Mouse (Mus musculus): ENCODE results near the gene Smco3. TPM values are rescaled to one million over a fixed set of nuclear protein-coding genes. Genes with fewer than 3 reads are reported as not detected.
A peak's percentile ranks its signal among the peaks of the same experiment; 100 is the strongest.
"Not testable (repeated sequence)": the region's sequence is repeated elsewhere in the genome, so short reads cannot be mapped to it uniquely, and the experiment has no call there.

The Smco3 gene
- polyA plus RNA-seq (2016; fragmentation: Nextera tagmentation; extraction: Ambion mirVana), result not detected in 2 replicates

DNA sequence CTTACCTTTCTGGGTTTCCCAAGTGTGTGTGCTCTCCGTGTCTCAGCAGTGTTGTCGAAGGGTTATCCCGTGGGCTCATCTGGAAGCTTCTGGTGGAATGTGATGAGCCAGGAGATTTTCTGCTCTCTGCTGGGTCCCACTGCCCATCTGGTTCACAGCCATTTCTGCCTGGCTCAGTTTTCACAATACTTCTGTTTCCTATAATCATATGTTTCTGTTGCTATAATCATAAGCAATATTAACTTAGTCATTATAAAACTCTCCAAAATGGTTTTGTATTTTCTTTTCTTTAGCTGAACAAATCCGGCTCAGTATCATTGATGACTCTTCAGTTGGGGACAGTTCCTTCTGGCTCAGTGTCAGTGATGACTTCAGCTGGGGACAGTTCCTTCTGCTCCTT lies at the start of gene Smco3:
Gene Smco3, minus strand, starts transcription at position 101 of the 400 bp plus-strand sequence.
- Histone ChIP-seq H3K27me3 (replicated peaks; ENCODE audit: low read depth, poor library complexity, severe bottlenecking) (no peaks in the 10 kb centered on the region), H3K9me3 (no peaks in the 10 kb centered on the region), H3K27ac (replicated peaks) (no peak within 1 kb of the TSS), H3K4me3 (no peak within 1 kb of the TSS), H3K36me3 (replicated peaks) (no peaks in the 10 kb centered on the region), H3K4me1 (no peaks in the 10 kb centered on the region)
- DNase-seq (ENCODE audit: low spot score), result no peak
- WGBS, result 53% methylated on average over 4 of the region's 4 CpGs

DNA sequence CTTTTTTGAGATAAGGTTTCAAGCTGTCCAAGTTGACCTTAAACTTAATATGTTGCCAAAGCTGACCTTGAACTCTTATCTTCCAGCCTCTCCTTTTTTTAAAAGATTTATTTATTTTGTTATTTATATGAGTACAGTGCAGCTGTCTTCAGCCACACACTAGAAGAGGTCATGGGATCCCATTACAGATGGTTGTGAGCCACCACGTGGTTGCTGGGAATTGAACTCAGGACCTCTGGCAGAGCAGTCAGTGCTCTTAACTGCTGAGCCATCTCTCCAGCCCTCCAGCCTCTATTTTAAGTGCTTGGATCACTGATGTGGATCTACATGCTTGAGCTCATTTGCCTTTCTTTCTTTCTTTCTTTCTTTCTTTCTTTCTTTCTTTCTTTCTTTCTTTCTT lies 49.5 kb upstream of the Smco3 start:
- H3K27ac ChIP-seq (replicated peaks); DNase-seq (ENCODE audit: low spot score); H3K36me3 ChIP-seq (replicated peaks); H3K4me1 ChIP-seq; H3K27me3 ChIP-seq (replicated peaks; ENCODE audit: low read depth, poor library complexity, severe bottlenecking); H3K9me3 ChIP-seq; H3K4me3 ChIP-seq: not testable (repeated sequence)
- 54% methylated on average over 1 of the region's 1 CpGs for WGBS

DNA sequence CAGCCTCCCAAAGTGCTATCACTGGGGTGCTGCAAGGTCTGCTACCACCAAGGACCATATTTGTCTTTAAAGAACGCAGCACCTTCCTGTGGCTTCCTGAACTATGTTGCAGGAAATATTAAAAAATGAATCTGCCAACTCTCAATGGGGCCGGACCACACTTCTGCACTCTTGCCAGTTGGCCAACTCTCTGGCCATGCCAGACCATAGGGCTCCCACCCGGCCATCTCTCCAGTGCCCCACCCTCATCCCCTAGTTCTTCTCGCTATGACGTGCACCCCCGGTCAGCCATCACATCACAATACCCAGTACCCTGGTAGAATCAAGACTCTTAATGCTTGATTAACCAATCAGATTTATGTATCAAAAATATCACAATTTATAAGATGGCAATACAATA lies 48.7 kb upstream of the Smco3 start:
- H3K4me1 ChIP-seq, result peaks cover 9% of the 10 kb centered on the region; the same call in 1 of the 2 replicates
- no peaks in the 10 kb centered on the region for H3K27me3 ChIP-seq (replicated peaks; ENCODE audit: low read depth, poor library complexity, severe bottlenecking)
- 90% methylated on average over 6 of the region's 6 CpGs for WGBS
- H3K27ac ChIP-seq (replicated peaks), result no peak overlapping the region
- no peaks in the 10 kb centered on the region for H3K36me3 ChIP-seq (replicated peaks)
- no peaks in the 10 kb centered on the region for H3K9me3 ChIP-seq
- no peak overlapping the region for H3K4me3 ChIP-seq
- DNase-seq (ENCODE audit: low spot score), result no peak

DNA sequence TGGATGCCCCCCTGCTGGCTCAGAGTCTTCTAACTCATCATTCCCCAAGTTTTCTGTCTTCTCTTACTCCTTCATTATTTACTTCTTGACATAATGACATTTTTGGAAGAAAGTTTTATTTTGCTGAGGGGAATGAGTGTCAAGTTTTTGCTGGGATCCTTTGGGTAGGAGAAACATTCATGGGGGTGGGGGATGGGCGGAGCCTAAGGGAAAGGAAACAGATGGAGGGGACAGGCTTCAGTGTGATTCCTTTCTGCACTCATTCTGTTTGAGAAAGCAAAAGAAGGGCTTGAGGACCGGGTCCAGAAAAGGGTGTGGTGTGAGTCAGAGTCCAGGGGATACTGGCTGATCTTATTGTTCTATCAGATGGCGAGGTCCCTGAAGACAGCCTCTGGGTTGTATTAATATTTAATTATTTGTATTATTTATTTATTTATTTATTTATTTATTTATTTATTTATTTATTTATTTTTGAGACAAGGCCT lies 48.2 kb upstream of the Smco3 start:
- no peak for DNase-seq (ENCODE audit: low spot score)
- Histone ChIP-seq H3K27me3 (replicated peaks; ENCODE audit: low read depth, poor library complexity, severe bottlenecking) (no peaks in the 10 kb centered on the region), H3K4me3 (no peak overlapping the region), H3K36me3 (replicated peaks) (no peaks in the 10 kb centered on the region), H3K4me1 (peaks cover 9% of the 10 kb centered on the region; the same call in 1 of the 2 replicates), H3K27ac (replicated peaks) (no peak overlapping the region), H3K9me3 (no peaks in the 10 kb centered on the region)
- 85% methylated on average over 3 of the region's 3 CpGs for WGBS

DNA sequence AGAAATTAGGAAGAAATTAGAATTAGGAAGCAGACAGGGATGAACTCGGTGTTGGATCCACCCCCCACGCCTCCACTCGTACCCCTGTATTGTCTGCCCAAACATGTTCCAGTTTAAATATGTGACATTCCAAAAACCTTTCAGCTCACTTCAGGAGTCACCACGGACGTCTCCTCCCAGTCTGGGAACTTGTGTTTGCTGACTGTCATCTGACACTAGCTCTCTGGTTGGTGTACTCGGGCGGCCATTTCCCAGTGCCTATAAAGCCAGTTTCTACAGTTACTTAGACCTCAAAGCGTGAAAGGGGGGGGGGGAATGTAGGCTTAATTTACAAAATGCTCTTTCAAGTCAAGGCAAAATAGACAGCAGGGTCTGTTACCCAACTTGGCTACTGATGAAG lies 46.4 kb upstream of the Smco3 start:
- no peaks in the 10 kb centered on the region for H3K27me3 ChIP-seq (replicated peaks; ENCODE audit: low read depth, poor library complexity, severe bottlenecking)

DNA sequence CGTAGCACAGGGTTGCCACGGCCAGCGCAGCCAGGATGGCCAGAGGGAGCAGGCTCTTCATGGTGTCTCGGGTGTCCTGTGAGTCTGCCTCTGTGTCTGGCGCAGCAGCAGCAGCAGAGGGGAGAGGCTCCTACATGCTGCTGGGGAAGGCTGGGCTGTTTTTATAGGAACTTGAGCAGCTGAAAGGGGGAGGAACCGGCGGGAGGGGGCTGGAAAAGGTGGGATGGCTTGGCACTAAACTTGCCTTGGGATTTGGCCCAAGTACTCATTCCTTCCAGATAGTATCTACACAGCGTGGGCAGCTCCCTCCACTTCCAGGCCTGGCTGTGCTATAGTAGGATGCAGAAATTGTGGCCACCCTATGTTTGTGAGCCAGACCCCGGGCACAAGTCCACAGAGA lies 40.4 kb upstream of the Smco3 start, which contains the start of gene Mgp:
Gene Mgp, minus strand, starts transcription at position 154 of the 400 bp plus-strand sequence.
- peak; percentile 55 for DNase-seq (ENCODE audit: low spot score)
- H3K4me3 ChIP-seq, result 0 out of 2 replicates have a peak within 1 kb of the TSS, but pooled peaks have one; percentile 30
- 35% methylated on average over 9 of the region's 9 CpGs for WGBS
- H3K9me3 ChIP-seq, result no peaks in the 10 kb centered on the region
- H3K27ac ChIP-seq (replicated peaks), result peak within 1 kb of the TSS; percentile 51
- peaks cover 7% of the 10 kb centered on the region for H3K4me1 ChIP-seq
- H3K36me3 ChIP-seq (replicated peaks), result no peaks in the 10 kb centered on the region
- no peaks in the 10 kb centered on the region for H3K27me3 ChIP-seq (replicated peaks; ENCODE audit: low read depth, poor library complexity, severe bottlenecking)

More for the DNA sequence above, 46.4 kb upstream of the Smco3 start:
- H3K27ac ChIP-seq (replicated peaks), result no peak overlapping the region
- no peaks in the 10 kb centered on the region for H3K36me3 ChIP-seq (replicated peaks)
- H3K9me3 ChIP-seq, result no peaks in the 10 kb centered on the region
- WGBS, result 62% methylated on average over 8 of the region's 8 CpGs
- H3K4me1 ChIP-seq, result peaks cover 9% of the 10 kb centered on the region; the same call in 1 of the 2 replicates
- DNase-seq (ENCODE audit: low spot score), result peak; percentile 18
- H3K4me3 ChIP-seq, result no peak overlapping the region

DNA sequence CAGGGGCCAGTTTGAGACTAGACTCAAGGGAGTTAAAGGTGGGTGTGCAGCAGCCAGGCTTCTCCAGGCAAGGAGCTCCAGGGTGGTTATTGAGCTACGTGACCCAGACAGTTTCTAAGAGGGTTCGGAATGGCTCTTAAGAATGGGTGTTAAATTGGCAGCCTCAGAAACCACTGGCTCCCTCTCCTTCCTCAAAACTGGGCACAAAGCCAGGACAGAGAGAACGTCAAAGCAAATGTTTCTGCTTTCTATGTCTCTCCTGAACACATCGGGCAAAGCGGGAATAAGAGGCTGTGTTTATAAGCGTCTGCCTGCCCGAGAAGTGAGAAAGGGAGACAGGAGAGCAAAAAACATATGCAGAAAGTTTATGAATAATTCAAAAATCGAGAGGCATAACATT lies 39.3 kb upstream of the Smco3 start:
- DNase-seq (ENCODE audit: low spot score), result no peak
- no peak overlapping the region for H3K4me3 ChIP-seq
- H3K9me3 ChIP-seq, result no peaks in the 10 kb centered on the region
- WGBS, result 82% methylated on average over 8 of the region's 8 CpGs
- H3K27ac ChIP-seq (replicated peaks), result no peak overlapping the region
- no peaks in the 10 kb centered on the region for H3K27me3 ChIP-seq (replicated peaks; ENCODE audit: low read depth, poor library complexity, severe bottlenecking)
- H3K36me3 ChIP-seq (replicated peaks), result no peaks in the 10 kb centered on the region
- H3K4me1 ChIP-seq, result peaks cover 7% of the 10 kb centered on the region

DNA sequence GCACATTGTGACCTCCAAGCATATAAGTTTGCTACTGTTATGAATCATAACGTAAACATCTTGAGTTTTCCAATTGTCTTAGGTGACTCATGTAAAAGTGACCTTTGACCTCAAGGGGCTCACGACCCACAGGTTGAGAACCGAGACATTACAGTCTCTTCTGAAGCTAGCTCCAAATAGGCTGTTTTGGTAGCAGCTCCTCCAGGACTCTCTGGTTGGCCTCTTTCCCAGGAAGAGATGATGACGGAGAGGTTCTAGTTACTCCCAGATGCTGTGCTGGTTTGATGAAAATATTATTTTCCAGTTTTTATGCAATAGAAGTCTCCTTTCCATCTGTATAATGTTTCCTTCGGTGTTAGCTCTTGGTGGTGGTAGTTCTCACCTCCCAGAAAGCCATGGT lies 33.7 kb upstream of the Smco3 start:
- Histone ChIP-seq H3K9me3 (no peaks in the 10 kb centered on the region), H3K27me3 (replicated peaks; ENCODE audit: low read depth, poor library complexity, severe bottlenecking) (no peaks in the 10 kb centered on the region)

DNA sequence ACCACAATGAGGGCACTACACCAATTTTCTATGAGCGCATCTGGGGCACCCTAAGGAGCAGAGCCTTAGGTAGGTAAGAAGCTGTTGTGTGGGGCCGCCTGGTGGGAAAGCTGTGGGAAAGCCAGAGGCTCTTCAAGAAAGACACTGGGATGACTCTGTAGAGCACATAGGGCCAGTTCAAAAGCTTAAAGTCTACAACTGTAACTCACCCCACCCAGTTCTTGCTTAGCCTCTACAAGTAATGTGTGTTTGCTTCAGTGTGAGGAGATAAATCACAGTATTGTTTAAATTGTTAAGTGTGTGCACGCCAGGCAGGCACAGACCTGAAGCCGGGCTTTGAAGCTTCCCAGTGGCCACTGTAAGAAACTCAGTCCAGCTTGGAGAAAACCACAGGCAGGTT lies 30.9 kb upstream of the Smco3 start:
- 83% methylated on average over 4 of the region's 4 CpGs for WGBS
- DNase-seq (ENCODE audit: low spot score), result no peak
- H3K4me1 ChIP-seq, result no peaks in the 10 kb centered on the region
- H3K27ac ChIP-seq (replicated peaks), result no peak overlapping the region
- no peak overlapping the region for H3K4me3 ChIP-seq
- H3K27me3 ChIP-seq (replicated peaks; ENCODE audit: low read depth, poor library complexity, severe bottlenecking), result no peaks in the 10 kb centered on the region
- H3K36me3 ChIP-seq (replicated peaks), result no peaks in the 10 kb centered on the region
- no peaks in the 10 kb centered on the region for H3K9me3 ChIP-seq

More for the DNA sequence above, 33.7 kb upstream of the Smco3 start:
- WGBS, result 84% methylated on average over 5 of the region's 5 CpGs
- no peaks in the 10 kb centered on the region for H3K36me3 ChIP-seq (replicated peaks)
- H3K4me1 ChIP-seq, result no peaks in the 10 kb centered on the region
- no peak overlapping the region for H3K4me3 ChIP-seq
- H3K27ac ChIP-seq (replicated peaks), result no peak overlapping the region
- DNase-seq (ENCODE audit: low spot score), result no peak

DNA sequence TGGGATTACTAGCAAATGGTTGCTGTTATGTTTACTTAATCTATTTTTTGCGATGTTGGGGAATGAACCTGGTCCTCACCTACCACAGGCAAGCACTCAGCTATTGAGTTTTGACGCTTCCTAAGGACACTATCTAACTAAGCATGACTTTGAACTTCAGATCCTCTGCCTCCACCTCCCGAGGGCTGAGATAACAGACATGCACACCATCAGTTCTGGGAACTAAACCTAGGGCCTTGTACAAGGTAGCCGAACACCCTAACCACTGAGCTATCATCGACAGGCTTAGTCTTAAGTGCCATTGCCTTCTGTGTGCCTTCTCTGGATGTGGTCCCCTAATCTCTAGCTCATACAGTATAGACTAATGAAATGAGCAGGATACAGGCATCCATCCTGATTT lies 30.1 kb upstream of the Smco3 start:
- no peak overlapping the region for H3K27ac ChIP-seq (replicated peaks)
- WGBS, result 92% methylated on average over 5 of the region's 5 CpGs
- no peaks in the 10 kb centered on the region for H3K27me3 ChIP-seq (replicated peaks; ENCODE audit: low read depth, poor library complexity, severe bottlenecking)
- DNase-seq (ENCODE audit: low spot score), result no peak
- H3K9me3 ChIP-seq, result no peaks in the 10 kb centered on the region
- no peak overlapping the region for H3K4me3 ChIP-seq
- no peaks in the 10 kb centered on the region for H3K4me1 ChIP-seq
- no peaks in the 10 kb centered on the region for H3K36me3 ChIP-seq (replicated peaks)

DNA sequence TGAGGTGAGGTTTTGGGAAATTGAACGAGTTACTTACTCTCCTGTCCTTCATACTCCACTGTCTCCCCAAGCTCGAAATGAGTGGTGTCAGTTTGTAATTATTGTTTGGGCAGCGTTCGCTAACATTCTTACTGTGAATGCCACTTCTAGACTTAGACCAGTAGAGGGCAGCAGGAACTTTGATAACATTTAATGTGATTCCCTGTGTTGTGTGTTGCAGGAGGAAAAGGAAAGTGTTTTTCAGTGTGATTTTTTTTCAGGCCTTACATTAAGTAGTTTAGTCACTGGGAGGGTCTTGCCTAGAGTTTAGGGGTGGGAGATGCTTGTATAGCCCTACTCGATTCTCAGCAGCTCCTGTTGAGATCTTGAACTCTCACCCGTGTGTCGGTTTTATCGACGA lies 25.8 kb upstream of the Smco3 start:
- Histone ChIP-seq H3K27me3 (replicated peaks; ENCODE audit: low read depth, poor library complexity, severe bottlenecking) (no peaks in the 10 kb centered on the region), H3K36me3 (replicated peaks) (no peaks in the 10 kb centered on the region), H3K4me1 (peaks cover 19% of the 10 kb centered on the region), H3K9me3 (no peaks in the 10 kb centered on the region), H3K27ac (replicated peaks) (no peak overlapping the region; the same call in 1 of the 2 replicates), H3K4me3 (no peak overlapping the region)
- WGBS, result 52% methylated on average over 9 of the region's 9 CpGs
- no peak for DNase-seq (ENCODE audit: low spot score)

DNA sequence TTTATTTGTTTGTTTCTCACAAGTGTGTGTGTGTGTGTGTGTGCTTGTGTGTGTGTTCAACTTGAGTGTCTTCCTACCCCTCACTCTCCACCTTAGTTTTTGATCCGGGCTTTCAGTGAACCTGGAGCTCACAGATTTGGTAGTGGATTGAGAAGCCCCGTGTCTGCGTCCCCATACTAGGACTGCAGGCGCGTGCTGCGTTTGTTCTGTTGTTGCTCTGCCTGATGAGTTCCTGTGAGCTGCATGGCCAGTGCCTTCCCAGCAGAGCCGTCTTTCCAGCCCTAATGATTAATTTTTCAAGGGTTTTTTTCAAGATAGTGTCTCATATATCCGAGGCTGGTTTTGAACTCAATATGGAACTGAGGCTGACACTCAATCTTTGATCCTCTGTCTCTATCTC lies 23.2 kb upstream of the Smco3 start:
- DNase-seq (ENCODE audit: low spot score), result no peak
- 75% methylated on average over 8 of the region's 8 CpGs for WGBS
- Histone ChIP-seq H3K27ac (replicated peaks) (peak overlapping the region; percentile 75; the same call in 1 of the 2 replicates), H3K27me3 (replicated peaks; ENCODE audit: low read depth, poor library complexity, severe bottlenecking) (no peaks in the 10 kb centered on the region), H3K4me3 (no peak overlapping the region), H3K36me3 (replicated peaks) (no peaks in the 10 kb centered on the region), H3K9me3 (no peaks in the 10 kb centered on the region), H3K4me1 (peaks cover 30% of the 10 kb centered on the region)

DNA sequence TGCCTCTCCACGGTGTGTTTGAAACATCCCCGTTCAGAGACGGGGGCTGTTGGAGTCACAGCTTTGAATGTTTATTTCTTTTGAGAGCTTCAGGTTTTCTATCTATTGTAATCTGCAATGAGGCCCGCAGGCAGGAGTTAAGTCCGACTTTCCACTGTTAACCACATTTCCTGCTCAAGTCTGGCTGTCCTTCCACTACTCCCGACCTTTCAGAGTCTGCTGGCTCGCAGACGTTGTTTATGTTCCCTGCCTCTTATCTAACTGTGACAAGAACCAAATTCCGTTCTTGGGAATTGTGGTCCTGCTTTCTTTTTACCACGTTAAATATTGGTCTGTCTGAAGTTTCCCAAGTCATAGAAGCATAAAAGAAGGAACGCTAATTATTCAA lies 22.6 kb upstream of the Smco3 start:
- no peaks in the 10 kb centered on the region for H3K36me3 ChIP-seq (replicated peaks)
- H3K4me1 ChIP-seq, result peaks cover 35% of the 10 kb centered on the region
- DNase-seq (ENCODE audit: low spot score), result no peak
- H3K27me3 ChIP-seq (replicated peaks; ENCODE audit: low read depth, poor library complexity, severe bottlenecking), result no peaks in the 10 kb centered on the region
- H3K4me3 ChIP-seq, result peak overlapping the region; percentile 34; the same call in 1 of the 2 replicates
- H3K9me3 ChIP-seq, result no peaks in the 10 kb centered on the region
- WGBS, result 39% methylated on average over 11 of the region's 11 CpGs
- H3K27ac ChIP-seq (replicated peaks), result peak overlapping the region; percentile 75

Data from embryonic facial prominence, embryonic 10.5 days (tissue).